Mouse (Mus musculus): ENCODE data around the gene Rapgef4. TPM values are rescaled to one million over a fixed set of nuclear protein-coding genes. Genes with fewer than 3 reads are reported as not detected.

Rapgef4 gene
- polyA plus RNA-seq, 1 experiment from 2014 or later = 23.4 TPM

DNA sequence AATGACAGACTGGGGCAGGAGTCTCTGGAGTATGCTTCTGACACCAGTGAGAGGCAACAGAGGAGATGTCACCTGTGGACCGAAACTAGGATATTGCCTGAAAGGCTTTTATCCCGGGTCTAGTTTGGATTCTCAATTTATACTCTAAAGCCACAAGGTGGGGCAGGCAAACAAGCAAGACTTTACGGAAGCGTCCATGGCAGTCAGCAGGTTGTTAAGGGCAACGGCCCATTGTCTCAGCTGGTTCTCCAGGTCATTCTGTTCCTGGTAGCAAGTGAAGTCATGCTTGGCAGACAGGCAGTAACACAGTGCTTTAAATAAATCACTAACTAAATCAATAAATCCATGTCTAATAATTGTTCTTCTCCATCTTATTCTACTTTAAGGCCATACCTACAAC lies 24.6 kb upstream of the Rapgef4 start:
- ATAC-seq = no peak
- Histone ChIP-seq H3K36me3 (ENCODE audit: control insufficient read depth, insufficient read depth) (no peaks in the 10 kb centered on the region), H3K27ac (ENCODE audit: low read length) (no peak overlapping the region), H3K4me2 (ENCODE audit: low read length) (no peak overlapping the region), H3K9ac (replicated peaks; ENCODE audit: low read depth, low read length) (no peak overlapping the region), H3K4me1 (replicated peaks; ENCODE audit: control insufficient read depth, insufficient read depth, low read length) (no peaks in the 10 kb centered on the region), H3K4me3 (replicated peaks; ENCODE audit: low read length) (no peak overlapping the region), H3K27me3 (replicated peaks; ENCODE audit: control insufficient read depth, insufficient read depth, low read length) (no peaks in the 10 kb centered on the region), H3K9me3 (ENCODE audit: control insufficient read depth, low read length) (no peaks in the 10 kb centered on the region)
- 61% methylated on average over 5 of the region's 5 CpGs for WGBS

GRCm38 (mm10) chr2:71957951-71958350 lies 23.1 kb upstream of the Rapgef4 start:
- ATAC-seq = no peak
- Histone ChIP-seq H3K27ac (ENCODE audit: low read length) (no peak overlapping the region), H3K9ac (replicated peaks; ENCODE audit: low read depth, low read length) (no peak overlapping the region), H3K4me3 (replicated peaks; ENCODE audit: low read length) (no peak overlapping the region), H3K4me2 (ENCODE audit: low read length) (no peak overlapping the region), H3K9me3 (ENCODE audit: control insufficient read depth, low read length) (no peaks in the 10 kb centered on the region), H3K4me1 (replicated peaks; ENCODE audit: control insufficient read depth, insufficient read depth, low read length) (no peaks in the 10 kb centered on the region), H3K27me3 (replicated peaks; ENCODE audit: control insufficient read depth, insufficient read depth, low read length) (no peaks in the 10 kb centered on the region), H3K36me3 (ENCODE audit: control insufficient read depth, insufficient read depth) (no peaks in the 10 kb centered on the region)
- WGBS = 71% methylated on average over 1 of the region's 1 CpGs

DNA sequence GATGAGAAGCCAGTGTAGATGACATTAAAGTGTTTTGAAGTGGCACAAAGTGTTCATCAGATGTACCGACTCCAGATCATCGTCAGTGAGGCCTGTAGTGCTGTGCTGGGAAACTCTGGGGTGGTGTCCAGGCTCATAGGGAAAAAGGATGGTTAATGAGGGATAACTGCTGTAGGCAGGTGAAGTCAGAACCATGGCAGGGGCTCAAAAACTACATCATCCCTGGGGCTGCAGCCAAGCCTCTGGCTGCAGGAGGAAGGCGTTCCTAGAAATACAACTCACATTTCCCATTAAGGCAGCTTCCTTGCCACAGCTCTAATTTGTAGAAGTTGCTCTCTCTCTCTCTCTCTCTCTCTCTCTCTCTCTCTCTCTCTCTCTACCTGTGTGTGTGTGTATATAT lies 22.6 kb upstream of the Rapgef4 start:
- no peaks in the 10 kb centered on the region for H3K9me3 ChIP-seq (ENCODE audit: control insufficient read depth, low read length)
- no peak overlapping the region for H3K27ac ChIP-seq (ENCODE audit: low read length)
- H3K4me2 ChIP-seq (ENCODE audit: low read length) = no peak overlapping the region
- no peaks in the 10 kb centered on the region for H3K36me3 ChIP-seq (ENCODE audit: control insufficient read depth, insufficient read depth)
- 43% methylated on average over 3 of the region's 3 CpGs for WGBS
- no peak overlapping the region for H3K9ac ChIP-seq (replicated peaks; ENCODE audit: low read depth, low read length)
- no peak overlapping the region for H3K4me3 ChIP-seq (replicated peaks; ENCODE audit: low read length)
- H3K4me1 ChIP-seq (replicated peaks; ENCODE audit: control insufficient read depth, insufficient read depth, low read length) = no peaks in the 10 kb centered on the region
- no peak for ATAC-seq
- no peaks in the 10 kb centered on the region for H3K27me3 ChIP-seq (replicated peaks; ENCODE audit: control insufficient read depth, insufficient read depth, low read length)

DNA sequence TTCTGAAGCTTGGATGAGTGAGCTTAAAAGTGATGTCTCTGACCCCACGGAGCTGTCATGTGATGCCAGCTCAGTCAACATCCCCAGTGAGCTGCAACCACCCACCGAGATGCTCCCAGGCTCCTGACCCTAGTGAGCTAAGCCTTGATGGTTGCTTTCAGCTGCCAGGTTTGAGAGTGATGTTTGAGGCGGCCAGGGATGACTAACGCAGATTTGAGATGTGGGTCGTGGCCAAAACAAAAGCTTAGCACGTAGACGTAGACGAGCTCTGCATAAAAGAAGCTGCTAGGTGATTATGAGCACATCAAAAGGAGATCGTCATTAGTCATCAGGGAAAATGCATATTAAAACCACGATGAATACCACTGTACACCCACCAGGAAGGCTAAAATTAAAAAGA lies 16.8 kb upstream of the Rapgef4 start:
- H3K27me3 ChIP-seq (replicated peaks; ENCODE audit: control insufficient read depth, insufficient read depth, low read length) = no peaks in the 10 kb centered on the region
- 17% methylated on average over 10 of the region's 10 CpGs for WGBS
- H3K9me3 ChIP-seq (ENCODE audit: control insufficient read depth, low read length) = no peaks in the 10 kb centered on the region
- no peak overlapping the region for H3K4me2 ChIP-seq (ENCODE audit: low read length)
- peaks cover 4% of the 10 kb centered on the region for H3K4me1 ChIP-seq (replicated peaks; ENCODE audit: control insufficient read depth, insufficient read depth, low read length)
- H3K27ac ChIP-seq (ENCODE audit: low read length) = no peak overlapping the region
- H3K4me3 ChIP-seq (replicated peaks; ENCODE audit: low read length) = no peak overlapping the region
- ATAC-seq = no peak
- H3K36me3 ChIP-seq (ENCODE audit: control insufficient read depth, insufficient read depth) = no peaks in the 10 kb centered on the region
- no peak overlapping the region for H3K9ac ChIP-seq (replicated peaks; ENCODE audit: low read depth, low read length)

GRCm38 (mm10) chr2:71965476-71965875 lies 15.6 kb upstream of the Rapgef4 start:
- H3K36me3 ChIP-seq (ENCODE audit: control insufficient read depth, insufficient read depth) = no peaks in the 10 kb centered on the region
- no peaks in the 10 kb centered on the region for H3K27me3 ChIP-seq (replicated peaks; ENCODE audit: control insufficient read depth, insufficient read depth, low read length)
- H3K27ac ChIP-seq (ENCODE audit: low read length) = no peak overlapping the region
- no peaks in the 10 kb centered on the region for H3K9me3 ChIP-seq (ENCODE audit: control insufficient read depth, low read length)
- H3K4me3 ChIP-seq (replicated peaks; ENCODE audit: low read length) = no peak overlapping the region
- WGBS = 87% methylated on average over 4 of the region's 4 CpGs
- H3K4me2 ChIP-seq (ENCODE audit: low read length) = no peak overlapping the region
- peaks cover 4% of the 10 kb centered on the region for H3K4me1 ChIP-seq (replicated peaks; ENCODE audit: control insufficient read depth, insufficient read depth, low read length)
- H3K9ac ChIP-seq (replicated peaks; ENCODE audit: low read depth, low read length) = no peak overlapping the region
- no peak for ATAC-seq

- Histone ChIP-seq H3K4me1 (replicated peaks; ENCODE audit: control insufficient read depth, insufficient read depth, low read length) (peaks cover 4% of the 10 kb centered on the region), H3K9ac (replicated peaks; ENCODE audit: low read depth, low read length) (no peak overlapping the region), H3K27me3 (replicated peaks; ENCODE audit: control insufficient read depth, insufficient read depth, low read length) (no peaks in the 10 kb centered on the region), H3K4me3 (replicated peaks; ENCODE audit: low read length) (no peak overlapping the region), H3K36me3 (ENCODE audit: control insufficient read depth, insufficient read depth) (no peaks in the 10 kb centered on the region), H3K4me2 (ENCODE audit: low read length) (no peak overlapping the region), H3K27ac (ENCODE audit: low read length) (no peak overlapping the region), H3K9me3 (ENCODE audit: control insufficient read depth, low read length) (no peaks in the 10 kb centered on the region)
- ATAC-seq = no peak
- WGBS = 60% methylated on average over 4 of the region's 4 CpGs
These were observed 14.3 kb upstream of the Rapgef4 start for GRCm38 (mm10) chr2:71966737-71967136.

DNA sequence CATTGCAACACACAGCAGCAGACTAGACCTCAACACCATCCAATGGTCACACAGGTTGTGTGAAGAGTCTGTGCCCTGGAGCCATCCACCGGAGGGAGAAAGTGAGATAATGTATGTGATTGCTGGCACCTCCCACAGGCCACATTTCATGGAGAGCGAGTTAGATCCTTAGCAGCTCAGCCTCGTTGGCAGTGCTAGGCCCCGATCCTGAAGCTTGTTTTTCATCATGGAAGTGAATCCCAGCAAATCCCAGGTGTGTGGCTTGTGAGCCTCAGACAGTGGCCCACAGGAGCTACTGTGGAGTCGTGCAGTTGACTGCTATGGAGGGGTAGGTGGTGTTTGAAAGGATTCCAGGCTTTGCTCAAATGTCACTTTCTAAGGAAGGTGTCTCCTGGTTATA lies 13.2 kb upstream of the Rapgef4 start:
- no peak overlapping the region for H3K4me2 ChIP-seq (ENCODE audit: low read length)
- H3K36me3 ChIP-seq (ENCODE audit: control insufficient read depth, insufficient read depth) = no peaks in the 10 kb centered on the region
- no peak overlapping the region for H3K27ac ChIP-seq (ENCODE audit: low read length)
- no peaks in the 10 kb centered on the region for H3K27me3 ChIP-seq (replicated peaks; ENCODE audit: control insufficient read depth, insufficient read depth, low read length)
- H3K9me3 ChIP-seq (ENCODE audit: control insufficient read depth, low read length) = no peaks in the 10 kb centered on the region
- no peak overlapping the region for H3K9ac ChIP-seq (replicated peaks; ENCODE audit: low read depth, low read length)
- H3K4me3 ChIP-seq (replicated peaks; ENCODE audit: low read length) = no peak overlapping the region
- 70% methylated on average over 5 of the region's 5 CpGs for WGBS
- H3K4me1 ChIP-seq (replicated peaks; ENCODE audit: control insufficient read depth, insufficient read depth, low read length) = peaks cover 4% of the 10 kb centered on the region
- ATAC-seq = no peak

DNA sequence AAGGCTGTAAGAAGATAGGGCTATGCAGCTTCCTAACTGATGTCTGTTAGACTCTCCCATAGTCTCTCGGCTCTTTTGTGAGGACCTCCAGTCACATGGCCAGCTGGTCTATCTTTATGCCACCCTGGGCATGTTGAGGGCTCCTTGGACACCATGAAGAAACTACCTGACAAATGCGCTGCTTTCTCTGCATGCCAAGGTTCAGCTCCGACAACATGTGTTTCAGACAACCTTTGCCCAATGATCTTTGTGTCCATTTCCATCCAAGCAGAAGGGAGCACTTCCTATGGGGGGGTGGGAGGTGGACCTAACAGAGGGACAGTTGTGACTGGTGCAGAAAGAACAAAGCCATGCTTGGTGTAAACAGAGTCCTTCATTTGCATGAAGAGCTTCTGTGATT lies 7.4 kb upstream of the Rapgef4 start:
- H3K9me3 ChIP-seq (ENCODE audit: control insufficient read depth, low read length) = no peaks in the 10 kb centered on the region
- H3K4me2 ChIP-seq (ENCODE audit: low read length) = no peak overlapping the region
- ATAC-seq = no peak
- no peak overlapping the region for H3K27ac ChIP-seq (ENCODE audit: low read length)
- H3K4me3 ChIP-seq (replicated peaks; ENCODE audit: low read length) = no peak overlapping the region
- H3K4me1 ChIP-seq (replicated peaks; ENCODE audit: control insufficient read depth, insufficient read depth, low read length) = peaks cover 2% of the 10 kb centered on the region; the same call in 1 of the 2 replicates
- H3K27me3 ChIP-seq (replicated peaks; ENCODE audit: control insufficient read depth, insufficient read depth, low read length) = no peaks in the 10 kb centered on the region
- H3K36me3 ChIP-seq (ENCODE audit: control insufficient read depth, insufficient read depth) = no peaks in the 10 kb centered on the region
- 91% methylated on average over 3 of the region's 3 CpGs for WGBS
- no peak overlapping the region for H3K9ac ChIP-seq (replicated peaks; ENCODE audit: low read depth, low read length)

DNA sequence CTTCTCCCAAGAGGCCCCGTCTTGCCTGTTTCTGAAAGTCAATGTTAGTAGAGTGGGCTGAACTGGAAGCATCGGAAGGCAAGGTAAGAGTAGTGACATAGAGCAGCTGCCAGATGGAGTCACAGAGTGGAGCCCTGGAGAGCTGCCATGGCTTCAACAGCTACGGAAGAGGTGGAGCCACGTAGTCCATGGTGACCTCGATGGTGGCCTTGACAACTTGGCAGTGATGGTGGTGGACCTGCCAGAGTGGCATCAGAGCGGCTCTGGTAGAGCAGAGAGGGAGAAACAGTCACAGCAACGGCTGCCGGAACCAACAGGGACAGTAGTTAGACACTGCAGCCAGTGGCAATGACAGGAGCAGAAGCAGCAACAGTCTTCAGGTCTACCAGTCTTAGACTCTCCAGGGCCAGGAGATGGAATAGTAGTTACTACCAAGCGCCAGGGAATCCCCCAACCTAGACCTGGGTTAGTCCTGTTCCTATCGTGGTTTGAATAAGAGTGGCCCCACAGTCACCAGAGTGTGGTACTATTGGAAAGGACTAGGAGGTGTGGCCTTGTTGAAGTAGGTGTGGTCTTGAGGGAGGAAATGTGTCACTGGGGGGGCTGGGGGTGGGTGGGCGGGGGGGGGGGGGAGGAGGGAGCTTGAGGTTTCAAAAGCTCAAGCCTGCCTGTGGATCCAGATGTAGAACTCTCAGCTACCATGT lies 6.7 kb upstream of the Rapgef4 start:
- H3K9me3 ChIP-seq (ENCODE audit: control insufficient read depth, low read length) = no peaks in the 10 kb centered on the region
- H3K4me1 ChIP-seq (replicated peaks; ENCODE audit: control insufficient read depth, insufficient read depth, low read length) = peaks cover 2% of the 10 kb centered on the region; the same call in 1 of the 2 replicates
- ATAC-seq = no peak
- H3K4me3 ChIP-seq (replicated peaks; ENCODE audit: low read length) = no peak overlapping the region
- no peak overlapping the region for H3K9ac ChIP-seq (replicated peaks; ENCODE audit: low read depth, low read length)
- no peak overlapping the region for H3K27ac ChIP-seq (ENCODE audit: low read length)
- H3K36me3 ChIP-seq (ENCODE audit: control insufficient read depth, insufficient read depth) = no peaks in the 10 kb centered on the region
- 81% methylated on average over 10 of the region's 11 CpGs for WGBS
- H3K4me2 ChIP-seq (ENCODE audit: low read length) = no peak overlapping the region
- H3K27me3 ChIP-seq (replicated peaks; ENCODE audit: control insufficient read depth, insufficient read depth, low read length) = no peaks in the 10 kb centered on the region

DNA sequence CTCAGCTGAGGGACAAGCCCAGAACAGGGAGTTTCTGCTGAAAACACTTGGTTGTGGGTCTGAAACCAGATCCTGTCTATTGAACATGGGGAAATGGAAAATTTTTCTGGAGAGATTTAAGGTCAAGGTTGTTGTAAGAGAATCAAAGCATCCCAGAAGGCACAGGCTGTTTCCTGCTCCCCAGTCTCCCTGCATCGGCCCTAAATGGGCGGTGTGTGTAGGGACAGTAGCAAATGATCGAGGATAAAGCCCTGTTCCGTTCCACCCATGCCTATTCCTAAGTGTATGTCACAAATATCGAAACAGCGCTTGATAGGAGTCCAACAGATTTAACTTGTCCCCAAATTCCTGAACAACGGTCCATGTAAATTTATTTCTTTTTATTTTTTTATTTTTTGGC lies 1.1 kb upstream of the Rapgef4 start:
- no peak overlapping the region for H3K4me3 ChIP-seq (replicated peaks; ENCODE audit: low read length)
- H3K4me1 ChIP-seq (replicated peaks; ENCODE audit: control insufficient read depth, insufficient read depth, low read length) = peaks cover 14% of the 10 kb centered on the region
- no peaks in the 10 kb centered on the region for H3K9me3 ChIP-seq (ENCODE audit: control insufficient read depth, low read length)
- no peaks in the 10 kb centered on the region for H3K27me3 ChIP-seq (replicated peaks; ENCODE audit: control insufficient read depth, insufficient read depth, low read length)
- H3K4me2 ChIP-seq (ENCODE audit: low read length) = no peak overlapping the region
- no peak for ATAC-seq
- 90% methylated on average over 7 of the region's 7 CpGs for WGBS
- H3K36me3 ChIP-seq (ENCODE audit: control insufficient read depth, insufficient read depth) = no peaks in the 10 kb centered on the region
- no peak overlapping the region for H3K9ac ChIP-seq (replicated peaks; ENCODE audit: low read depth, low read length)
- no peak overlapping the region for H3K27ac ChIP-seq (ENCODE audit: low read length)

Data from forebrain, embryonic 16.5 days (tissue).